Mouse (Mus musculus): ENCODE results near the gene Hoxa3. TPM values are rescaled to one million over a fixed set of nuclear protein-coding genes. Genes with fewer than 3 reads are reported as not detected.

Hoxa3 gene
- total and polyA plus RNA-seq, 3 experiments: 0.08 to 0.38 (median 0.34) TPM

GRCm38 (mm10) chr6:52163366-52164031 is 49.6 kb downstream of the Hoxa3 start:
- Histone ChIP-seq H3K4me3 (replicated peaks in 1 of 3; ENCODE audit: low read depth in 2 of 3, low read length in 2 of 3, poor library complexity in 1 of 3) (no peak overlapping the region), H3K9me3 (replicated peaks; ENCODE audit: low read length) (no peaks in the 10 kb centered on the region), H3K36me3 (replicated peaks in 1 of 2; ENCODE audit: control insufficient read depth in 1 of 2, insufficient read depth in 1 of 2, low read length in 1 of 2) (peaks cover 6 to 43% of the 10 kb centered on the region in 2 experiments), H3K27ac (ENCODE audit: insufficient read depth, low read depth) (no peak overlapping the region), H3K4me1 (ENCODE audit: control insufficient read depth in 1 of 2, insufficient read depth in 2 of 2) (peaks cover 0 to 10% of the 10 kb centered on the region in 2 experiments; a peak in 2 of 4 replicates), H3K4me2 (ENCODE audit: insufficient read depth, low read depth, poor library complexity, severe bottlenecking) (no peak overlapping the region), H3K79me2 (replicated peaks; ENCODE audit: control insufficient read depth, extremely low read depth, insufficient read depth, poor library complexity, severe bottlenecking) (peaks cover 7% of the 10 kb centered on the region; the same call in 1 of the 2 replicates), H3K9ac (ENCODE audit: insufficient read depth, low read depth) (no peak overlapping the region), H3K27me3 (replicated peaks) (no peaks in the 10 kb centered on the region)
- in situ Hi-C loops (cut with MboI; ENCODE audit: low pct_ligation_motif_present, low pct_unique_long_range_greater_than_20kb, low sequenced_read_pairs): no loop called here
- no peak for DNase-seq (ENCODE audit: extremely low read depth)
- no peak for TF ChIP-seq RCOR1 (conservative IDR thresholded peaks at IDR 0.05; ENCODE audit: low read depth, low read length)
- no peak for TF ChIP-seq GABPA (IDR thresholded peaks at IDR 0.05; ENCODE audit: insufficient replicate concordance, low read depth, low read length)
- TF ChIP-seq IRF4 (IDR thresholded peaks at IDR 0.05; ENCODE audit: low read depth, low read length): no peak
- no peak for TF ChIP-seq PAX5 (IDR thresholded peaks at IDR 0.05; ENCODE audit: low read length)
- TF ChIP-seq CHD1 (IDR thresholded peaks at IDR 0.05; ENCODE audit: low read depth, low read length): no peak
- no peak for TF ChIP-seq HCFC1 (IDR thresholded peaks at IDR 0.05; ENCODE audit: low read depth, low read length)
- no peak for TF ChIP-seq NELFE (IDR thresholded peaks at IDR 0.05; ENCODE audit: low read depth, low read length)
- no peak for TF ChIP-seq SIN3A (IDR thresholded peaks at IDR 0.05; ENCODE audit: low read length)
- TF ChIP-seq ETS1 (conservative IDR thresholded peaks at IDR 0.05; ENCODE audit: low read depth, low read length): no peak
- no peak for TF ChIP-seq EP300 (IDR thresholded peaks at IDR 0.05; ENCODE audit: low read length)
- dilution Hi-C loops (cut with MboI; ENCODE audit: extremely low pct_ligation_motif_present, extremely low pct_unique_long_range_greater_than_20kb, low sequenced_read_pairs): no loop called here

GRCm38 (mm10) chr6:52162611-52163365 is 50.3 kb downstream of the Hoxa3 start:
- Histone ChIP-seq H3K9ac (ENCODE audit: insufficient read depth, low read depth) (no peak overlapping the region), H3K79me2 (replicated peaks; ENCODE audit: control insufficient read depth, extremely low read depth, insufficient read depth, poor library complexity, severe bottlenecking) (peaks cover 7% of the 10 kb centered on the region; the same call in 1 of the 2 replicates), H3K4me2 (ENCODE audit: insufficient read depth, low read depth, poor library complexity, severe bottlenecking) (no peak overlapping the region), H3K4me3 (replicated peaks in 1 of 3; ENCODE audit: low read depth in 2 of 3, low read length in 2 of 3, poor library complexity in 1 of 3) (no peak overlapping the region), H3K36me3 (replicated peaks in 1 of 2; ENCODE audit: control insufficient read depth in 1 of 2, insufficient read depth in 1 of 2, low read length in 1 of 2) (peaks cover 6 to 38% of the 10 kb centered on the region in 2 experiments), H3K4me1 (ENCODE audit: control insufficient read depth in 1 of 2, insufficient read depth in 2 of 2) (peaks cover 0 to 12% of the 10 kb centered on the region in 2 experiments; a peak in 2 of 4 replicates), H3K9me3 (replicated peaks; ENCODE audit: low read length) (no peaks in the 10 kb centered on the region), H3K27me3 (replicated peaks) (no peaks in the 10 kb centered on the region), H3K27ac (ENCODE audit: insufficient read depth, low read depth) (no peak overlapping the region)
- TF ChIP-seq BHLHE40 (IDR thresholded peaks at IDR 0.05; ENCODE audit: low read depth, low read length) (no peak), MAZ (IDR thresholded peaks at IDR 0.05; ENCODE audit: low read depth, low read length) (no peak), TBP (conservative IDR thresholded peaks at IDR 0.05; ENCODE audit: low read depth, low read length) (no peak), ZNF384 (IDR thresholded peaks at IDR 0.05; ENCODE audit: low read depth, low read length) (no peak), MXI1 (IDR thresholded peaks at IDR 0.05; ENCODE audit: low read depth, low read length) (no peak), RCOR1 (conservative IDR thresholded peaks at IDR 0.05; ENCODE audit: low read depth, low read length) (no peak), POLR2AphosphoS2 (IDR thresholded peaks at IDR 0.05; ENCODE audit: low read depth, low read length) (no peak), SIN3A (IDR thresholded peaks at IDR 0.05; ENCODE audit: low read length) (no peak), PAX5 (IDR thresholded peaks at IDR 0.05; ENCODE audit: low read length) (no peak), EP300 (IDR thresholded peaks at IDR 0.05; ENCODE audit: low read length) (no peak), JUN (IDR thresholded peaks at IDR 0.05; ENCODE audit: insufficient read depth, low read depth, low read length) (no peak)
- dilution Hi-C loops (cut with MboI; ENCODE audit: extremely low pct_ligation_motif_present, extremely low pct_unique_long_range_greater_than_20kb, low sequenced_read_pairs) (no loop called here), in situ Hi-C loops (cut with MboI; ENCODE audit: low pct_ligation_motif_present, low pct_unique_long_range_greater_than_20kb, low sequenced_read_pairs) (no loop called here)
- no peak for DNase-seq (ENCODE audit: extremely low read depth)

Data from CH12.LX (cell line).